Mouse (Mus musculus): ENCODE measurements around the gene Fosb. TPM values are rescaled to one million over a fixed set of nuclear protein-coding genes. Genes with fewer than 3 reads are reported as not detected.

Gene Fosb
- 0.17 and 0.44 TPM in 2 replicates for polyA plus RNA-seq (2015; fragmentation: Nextera tagmentation; extraction: Ambion mirVana)

DNA sequence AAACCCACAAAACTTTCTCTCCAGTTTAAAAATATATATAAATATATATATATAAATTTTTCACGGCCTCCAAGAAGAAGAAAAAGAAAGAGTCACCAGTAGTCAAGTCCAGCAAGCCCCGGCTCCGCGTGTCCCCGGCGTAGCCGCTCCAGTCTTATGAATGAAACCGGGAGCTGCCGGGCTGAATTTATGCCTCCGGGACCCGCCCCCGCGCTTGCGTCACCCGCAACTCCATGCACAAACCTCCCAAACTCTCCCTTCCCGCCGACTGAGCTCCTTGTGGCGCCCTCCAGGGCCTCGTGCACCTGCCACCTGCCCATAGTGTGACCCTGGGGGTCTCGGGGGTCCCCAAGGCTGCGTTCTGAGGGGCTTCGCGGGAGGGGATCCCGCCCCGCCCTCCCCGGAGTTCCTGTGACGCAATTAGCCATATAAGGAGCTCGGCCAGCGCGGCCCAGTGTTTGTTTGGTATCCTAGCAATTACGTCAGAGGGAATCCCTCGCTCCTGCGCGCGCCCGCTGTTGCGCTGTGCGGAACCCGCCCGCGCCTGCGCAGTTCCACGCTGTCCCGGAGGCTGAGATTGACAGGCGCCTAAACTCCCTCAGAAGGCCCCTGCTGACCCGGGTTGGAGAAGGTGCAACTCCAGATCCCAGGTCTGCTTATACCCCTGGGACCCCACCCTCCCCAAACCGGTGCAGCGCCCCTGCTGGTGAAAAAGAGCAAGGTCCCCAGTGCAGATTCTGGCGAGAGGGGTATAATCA is at the start of gene Fosb:
Gene Fosb, minus strand, starts transcription at position 168 of the 758 bp plus-strand sequence.
- no peaks in the 10 kb centered on the region for H3K36me3 ChIP-seq (ENCODE audit: insufficient read depth, low read length)
- H3K4me2 ChIP-seq (replicated peaks; ENCODE audit: low read depth, low read length) = peak within 1 kb of the TSS; percentile 99
- ATAC-seq (peak; percentile 86), DNase-seq (ENCODE audit: low spot score) (peak; percentile 99)
- peaks cover 3% of the 10 kb centered on the region for H3K4me1 ChIP-seq (ENCODE audit: insufficient read depth, low read depth, low read length)
- 2% methylated on average over 49 of the region's 49 CpGs for WGBS
- peaks cover 26% of the 10 kb centered on the region for H3K27me3 ChIP-seq (replicated peaks; ENCODE audit: insufficient read depth, low read length)
- H3K27ac ChIP-seq (ENCODE audit: low read length) = no peak within 1 kb of the TSS; the same call in 1 of the 2 replicates
- H3K9ac ChIP-seq (replicated peaks; ENCODE audit: low read depth) = peak within 1 kb of the TSS; percentile 39; the same call in 1 of the 2 replicates
- no peaks in the 10 kb centered on the region for H3K9me3 ChIP-seq (ENCODE audit: low read length)
- TF ChIP-seq EP300 (IDR thresholded peaks at IDR 0.05) (no peak), CTCF (IDR thresholded peaks at IDR 0.05) (peak; percentile 58)
- peak within 1 kb of the TSS; percentile 60 for H3K4me3 ChIP-seq (ENCODE audit: low read depth, low read length)

DNA sequence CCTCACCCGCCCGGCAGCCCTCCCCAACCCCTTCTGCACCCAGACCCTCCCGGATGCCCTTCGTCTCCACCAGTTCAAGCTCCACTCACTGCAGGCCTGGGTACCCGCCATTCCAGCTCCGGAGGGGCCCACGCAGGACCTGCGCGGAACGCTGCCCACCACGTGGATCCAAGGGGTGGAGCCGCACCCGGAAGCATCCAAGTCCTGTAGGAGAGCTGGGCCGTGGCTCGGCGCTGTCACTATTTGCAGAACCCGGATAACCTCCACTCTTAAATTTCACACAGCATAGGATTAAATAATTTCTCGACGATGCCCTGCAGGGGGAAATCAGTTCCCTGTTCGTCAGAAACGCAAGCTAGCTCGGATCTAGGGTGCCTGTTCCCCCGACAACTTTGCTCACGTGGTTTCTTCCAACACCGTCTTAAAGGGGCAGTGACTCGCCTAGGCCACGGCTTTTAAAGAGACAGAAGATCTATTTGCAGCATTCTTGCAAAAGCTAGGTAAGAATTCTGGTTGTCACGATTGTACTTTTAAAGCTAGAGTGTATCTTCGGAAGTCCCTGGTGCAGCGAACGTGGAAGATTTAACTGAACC is 49.5 kb upstream of the Fosb start, which contains the start of the genes Cd3eap and Ppp1r13l:
Gene Cd3eap, minus strand, starts transcription at position 185 of the 593 bp plus-strand sequence.
Gene Ppp1r13l, plus strand, starts transcription at position 451 of the 593 bp plus-strand sequence.
- Histone ChIP-seq H3K4me1 (ENCODE audit: insufficient read depth, low read depth, low read length) (no peaks in the 10 kb centered on the region; the same call in 1 of the 2 replicates), H3K9ac (replicated peaks; ENCODE audit: low read depth) (peak within 1 kb of the TSS; percentile 62), H3K27ac (ENCODE audit: low read length) (peak within 1 kb of the TSS; percentile 58), H3K36me3 (ENCODE audit: insufficient read depth, low read length) (no peaks in the 10 kb centered on the region), H3K27me3 (replicated peaks; ENCODE audit: insufficient read depth, low read length) (no peaks in the 10 kb centered on the region), H3K9me3 (ENCODE audit: low read length) (no peaks in the 10 kb centered on the region), H3K4me2 (replicated peaks; ENCODE audit: low read depth, low read length) (peak within 1 kb of the TSS; percentile 91), H3K4me3 (ENCODE audit: low read depth, low read length) (peak within 1 kb of the TSS; percentile 58)
- ATAC-seq (peak; percentile 61), DNase-seq (ENCODE audit: low spot score) (peak; percentile 94)
- TF ChIP-seq EP300 (IDR thresholded peaks at IDR 0.05) = peak; percentile 71
- no peak for TF ChIP-seq CTCF (IDR thresholded peaks at IDR 0.05)
- under 1% methylated on average over 30 of the region's 31 CpGs for WGBS

DNA sequence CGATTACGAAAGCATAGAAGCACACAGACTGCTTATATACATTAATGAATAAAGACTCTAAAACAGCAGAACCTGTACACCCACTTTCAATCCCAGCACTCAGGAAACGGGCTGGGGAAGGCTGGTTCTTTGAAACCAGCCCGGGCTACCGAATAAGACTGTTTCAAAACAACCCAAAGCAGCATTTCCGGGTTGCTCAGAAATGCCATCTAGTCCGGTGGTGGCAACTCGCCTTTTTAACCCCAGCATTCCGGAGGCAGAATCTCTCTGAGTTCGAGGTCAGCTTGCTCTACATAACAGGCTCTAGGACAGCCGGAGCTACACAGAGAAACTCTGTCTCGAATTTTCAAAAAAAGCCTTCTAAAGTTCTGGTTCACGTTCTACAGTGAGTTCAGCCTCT is 48.8 kb upstream of the Fosb start:
- peak overlapping the region; percentile 58 for H3K4me3 ChIP-seq (ENCODE audit: low read depth, low read length)
- no peaks in the 10 kb centered on the region for H3K36me3 ChIP-seq (ENCODE audit: insufficient read depth, low read length)
- TF ChIP-seq EP300 (IDR thresholded peaks at IDR 0.05) = no peak
- TF ChIP-seq CTCF (IDR thresholded peaks at IDR 0.05) = no peak
- H3K9me3 ChIP-seq (ENCODE audit: low read length) = no peaks in the 10 kb centered on the region
- no peaks in the 10 kb centered on the region for H3K27me3 ChIP-seq (replicated peaks; ENCODE audit: insufficient read depth, low read length)
- no peaks in the 10 kb centered on the region; the same call in 1 of the 2 replicates for H3K4me1 ChIP-seq (ENCODE audit: insufficient read depth, low read depth, low read length)
- peak overlapping the region; percentile 62; the same call in 1 of the 2 replicates for H3K9ac ChIP-seq (replicated peaks; ENCODE audit: low read depth)
- ATAC-seq (no peak), DNase-seq (ENCODE audit: low spot score) (peak; percentile 9)
- 10% methylated on average over 13 of the region's 13 CpGs for WGBS
- peak overlapping the region; percentile 91 for H3K4me2 ChIP-seq (replicated peaks; ENCODE audit: low read depth, low read length)
- H3K27ac ChIP-seq (ENCODE audit: low read length) = no peak overlapping the region

DNA sequence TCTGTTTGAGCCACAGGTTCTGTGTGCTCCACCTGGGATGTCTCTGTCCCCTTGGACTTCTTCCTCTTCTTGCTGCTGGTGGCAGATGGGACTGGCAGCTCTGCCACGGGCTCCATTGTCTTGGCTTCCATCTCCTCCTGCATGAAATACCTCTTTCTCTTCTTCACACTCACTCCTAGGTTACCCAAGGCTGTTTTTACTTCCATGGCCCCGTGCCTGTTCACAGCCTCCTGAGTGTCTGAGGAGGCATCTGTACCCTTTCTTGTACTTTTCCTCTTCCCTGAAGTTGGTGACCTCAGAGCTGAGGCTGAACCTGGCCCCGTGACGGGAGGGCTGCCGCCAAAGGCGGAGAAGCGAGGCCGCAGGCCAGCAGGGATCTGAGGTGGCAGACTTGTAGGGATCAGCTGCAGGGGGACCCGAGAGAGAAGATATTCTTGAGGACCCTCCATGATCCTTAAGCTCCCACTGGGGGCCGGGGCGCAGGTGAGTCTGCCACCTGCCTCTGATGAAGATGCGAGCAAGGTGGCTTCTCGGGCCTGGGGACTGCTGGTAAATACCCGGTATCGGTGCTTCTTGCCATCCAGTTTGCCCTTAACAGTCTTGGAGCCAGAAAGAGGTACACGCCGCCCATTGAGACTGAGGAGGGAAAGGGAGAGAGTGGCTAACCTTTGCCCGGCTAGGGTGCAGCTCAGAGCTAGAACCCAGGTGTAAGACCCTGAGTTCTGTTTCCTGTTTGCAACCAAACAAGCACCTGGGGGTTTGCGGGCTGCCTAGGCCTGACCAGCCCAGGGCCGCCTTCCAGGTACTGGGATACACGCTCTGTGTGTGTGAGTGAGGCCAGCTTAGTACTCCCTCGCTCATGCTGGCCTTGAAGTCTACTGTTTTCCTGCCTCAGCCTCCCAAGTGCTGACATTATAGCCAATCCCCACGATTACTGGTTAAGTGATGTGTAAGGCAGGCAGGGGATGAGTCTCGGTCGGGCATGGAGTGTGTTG is 47.8 kb upstream of the Fosb start:
- Histone ChIP-seq H3K4me2 (replicated peaks; ENCODE audit: low read depth, low read length) (no peak overlapping the region), H3K9ac (replicated peaks; ENCODE audit: low read depth) (no peak overlapping the region), H3K27ac (ENCODE audit: low read length) (no peak overlapping the region), H3K27me3 (replicated peaks; ENCODE audit: insufficient read depth, low read length) (no peaks in the 10 kb centered on the region), H3K36me3 (ENCODE audit: insufficient read depth, low read length) (no peaks in the 10 kb centered on the region), H3K4me1 (ENCODE audit: insufficient read depth, low read depth, low read length) (no peaks in the 10 kb centered on the region; the same call in 1 of the 2 replicates), H3K4me3 (ENCODE audit: low read depth, low read length) (no peak overlapping the region), H3K9me3 (ENCODE audit: low read length) (no peaks in the 10 kb centered on the region)
- DNase-seq (ENCODE audit: low spot score) = no peak
- TF ChIP-seq EP300 (IDR thresholded peaks at IDR 0.05) (no peak), CTCF (IDR thresholded peaks at IDR 0.05) (no peak)
- no peak for ATAC-seq
- WGBS = 89% methylated on average over 25 of the region's 25 CpGs

DNA sequence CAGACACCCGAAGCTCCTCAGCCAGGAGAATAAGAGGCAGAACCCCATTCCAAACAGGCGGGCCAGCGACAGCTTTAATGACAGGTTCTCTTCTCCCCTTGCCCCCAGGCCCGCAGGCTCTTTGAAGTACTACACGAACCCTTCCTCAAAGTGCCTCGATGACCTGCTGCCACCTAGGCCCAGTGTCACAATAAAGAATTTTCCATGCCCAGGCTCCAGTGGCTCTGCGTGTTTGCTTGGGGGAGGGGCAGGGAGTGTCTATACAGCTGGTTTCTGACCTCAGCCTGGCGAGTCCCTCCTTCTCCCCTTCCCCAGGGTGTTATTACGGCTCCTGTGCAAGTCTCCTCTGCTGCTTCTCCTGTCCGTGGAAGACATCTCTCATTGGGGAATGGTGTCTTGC is 46.5 kb upstream of the Fosb start:
- H3K27me3 ChIP-seq (replicated peaks; ENCODE audit: insufficient read depth, low read length) = no peaks in the 10 kb centered on the region
- TF ChIP-seq CTCF (IDR thresholded peaks at IDR 0.05) (no peak), EP300 (IDR thresholded peaks at IDR 0.05) (no peak)
- no peak overlapping the region for H3K4me2 ChIP-seq (replicated peaks; ENCODE audit: low read depth, low read length)
- DNase-seq (ENCODE audit: low spot score) (no peak), ATAC-seq (no peak)
- no peak overlapping the region for H3K27ac ChIP-seq (ENCODE audit: low read length)
- no peaks in the 10 kb centered on the region; the same call in 1 of the 2 replicates for H3K4me1 ChIP-seq (ENCODE audit: insufficient read depth, low read depth, low read length)
- H3K36me3 ChIP-seq (ENCODE audit: insufficient read depth, low read length) = peaks cover 4% of the 10 kb centered on the region; the same call in 1 of the 2 replicates
- no peak overlapping the region for H3K9ac ChIP-seq (replicated peaks; ENCODE audit: low read depth)
- H3K9me3 ChIP-seq (ENCODE audit: low read length) = no peaks in the 10 kb centered on the region
- 67% methylated on average over 10 of the region's 10 CpGs for WGBS
- no peak overlapping the region for H3K4me3 ChIP-seq (ENCODE audit: low read depth, low read length)
